Mouse (Mus musculus): ENCODE results near the gene Npas1. TPM values are rescaled to one million over a fixed set of nuclear protein-coding genes. Genes with fewer than 3 reads are reported as not detected.

Gene Npas1
- polyA plus RNA-seq, 1 experiment from 2014 or later = 0.11 TPM

GRCm38 (mm10) chr7:16420493-16421118 is 56.9 kb downstream of the Npas1 start:
- no peak for ATAC-seq (ENCODE audit: low read depth)
- no peak overlapping the region for H3K4me2 ChIP-seq (ENCODE audit: low read depth, low read length)
- DNase-seq (ENCODE audit: low spot score) = no peak
- no peak overlapping the region for H3K4me3 ChIP-seq (ENCODE audit: low read depth, low read length)
- no peak overlapping the region for H3K9ac ChIP-seq (ENCODE audit: low read depth, low read length)
- H3K27me3 ChIP-seq (replicated peaks; ENCODE audit: control insufficient read depth, insufficient read depth, low read length) = no peaks in the 10 kb centered on the region
- H3K9me3 ChIP-seq (ENCODE audit: control insufficient read depth, low read length) = no peaks in the 10 kb centered on the region
- no peak overlapping the region for H3K27ac ChIP-seq (replicated peaks; ENCODE audit: low read depth, low read length)
- no peaks in the 10 kb centered on the region for H3K4me1 ChIP-seq (ENCODE audit: control insufficient read depth, insufficient read depth, low read length)
- peaks cover 94% of the 10 kb centered on the region for H3K36me3 ChIP-seq (ENCODE audit: control insufficient read depth, insufficient read depth, low read length)
- 93% methylated on average over 8 of the region's 8 CpGs for WGBS

- ATAC-seq (ENCODE audit: low read depth) (no peak), DNase-seq (ENCODE audit: low spot score) (no peak)
- Histone ChIP-seq H3K27me3 (replicated peaks; ENCODE audit: control insufficient read depth, insufficient read depth, low read length) (no peaks in the 10 kb centered on the region), H3K27ac (replicated peaks; ENCODE audit: low read depth, low read length) (no peak overlapping the region), H3K9me3 (ENCODE audit: control insufficient read depth, low read length) (no peaks in the 10 kb centered on the region), H3K4me1 (ENCODE audit: control insufficient read depth, insufficient read depth, low read length) (no peaks in the 10 kb centered on the region), H3K9ac (ENCODE audit: low read depth, low read length) (no peak overlapping the region), H3K4me2 (ENCODE audit: low read depth, low read length) (no peak overlapping the region), H3K4me3 (ENCODE audit: low read depth, low read length) (no peak overlapping the region), H3K36me3 (ENCODE audit: control insufficient read depth, insufficient read depth, low read length) (peaks cover 75% of the 10 kb centered on the region)
- 92% methylated on average over 5 of the region's 5 CpGs for WGBS
Measured at GRCm38 (mm10) chr7:16418713-16419112, 58.8 kb downstream of the Npas1 start.

- H3K9ac ChIP-seq (ENCODE audit: low read depth, low read length) = no peak overlapping the region
- no peak overlapping the region for H3K4me3 ChIP-seq (ENCODE audit: low read depth, low read length)
- no peaks in the 10 kb centered on the region for H3K9me3 ChIP-seq (ENCODE audit: control insufficient read depth, low read length)
- WGBS = 85% methylated on average over 10 of the region's 10 CpGs
- H3K36me3 ChIP-seq (ENCODE audit: control insufficient read depth, insufficient read depth, low read length) = peaks cover 61% of the 10 kb centered on the region
- DNase-seq (ENCODE audit: low spot score) = no peak
- H3K4me2 ChIP-seq (ENCODE audit: low read depth, low read length) = no peak overlapping the region
- ATAC-seq (ENCODE audit: low read depth) = no peak
- H3K27ac ChIP-seq (replicated peaks; ENCODE audit: low read depth, low read length) = no peak overlapping the region
- no peaks in the 10 kb centered on the region for H3K4me1 ChIP-seq (ENCODE audit: control insufficient read depth, insufficient read depth, low read length)
- H3K27me3 ChIP-seq (replicated peaks; ENCODE audit: control insufficient read depth, insufficient read depth, low read length) = no peaks in the 10 kb centered on the region
Measured at GRCm38 (mm10) chr7:16417141-16417771, 60.3 kb downstream of the Npas1 start.

- Histone ChIP-seq H3K4me2 (ENCODE audit: low read depth, low read length) (no peak overlapping the region), H3K27me3 (replicated peaks; ENCODE audit: control insufficient read depth, insufficient read depth, low read length) (no peaks in the 10 kb centered on the region), H3K4me1 (ENCODE audit: control insufficient read depth, insufficient read depth, low read length) (no peaks in the 10 kb centered on the region), H3K4me3 (ENCODE audit: low read depth, low read length) (no peak overlapping the region), H3K27ac (replicated peaks; ENCODE audit: low read depth, low read length) (no peak overlapping the region), H3K9ac (ENCODE audit: low read depth, low read length) (no peak overlapping the region), H3K36me3 (ENCODE audit: control insufficient read depth, insufficient read depth, low read length) (peaks cover 43% of the 10 kb centered on the region), H3K9me3 (ENCODE audit: control insufficient read depth, low read length) (no peaks in the 10 kb centered on the region)
- no peak for DNase-seq (ENCODE audit: low spot score)
- no peak for ATAC-seq (ENCODE audit: low read depth)
- WGBS = 84% methylated on average over 3 of the region's 3 CpGs
Measured at GRCm38 (mm10) chr7:16415426-16415825, 62.1 kb downstream of the Npas1 start.

- Histone ChIP-seq H3K4me2 (ENCODE audit: low read depth, low read length) (no peak overlapping the region), H3K4me1 (ENCODE audit: control insufficient read depth, insufficient read depth, low read length) (no peaks in the 10 kb centered on the region), H3K9me3 (ENCODE audit: control insufficient read depth, low read length) (no peaks in the 10 kb centered on the region), H3K9ac (ENCODE audit: low read depth, low read length) (no peak overlapping the region), H3K27me3 (replicated peaks; ENCODE audit: control insufficient read depth, insufficient read depth, low read length) (no peaks in the 10 kb centered on the region), H3K27ac (replicated peaks; ENCODE audit: low read depth, low read length) (no peak overlapping the region), H3K4me3 (ENCODE audit: low read depth, low read length) (no peak overlapping the region), H3K36me3 (ENCODE audit: control insufficient read depth, insufficient read depth, low read length) (peaks cover 18% of the 10 kb centered on the region)
- ATAC-seq (ENCODE audit: low read depth) (0 out of 2 replicates have a peak, but pooled peaks have one; percentile 41), DNase-seq (ENCODE audit: low spot score) (peak; percentile 31)
- WGBS = 63% methylated on average over 2 of the region's 2 CpGs
Measured at GRCm38 (mm10) chr7:16412930-16413329, 64.6 kb downstream of the Npas1 start.

GRCm38 (mm10) chr7:16412220-16412896 is 65.2 kb downstream of the Npas1 start:
- Histone ChIP-seq H3K36me3 (ENCODE audit: control insufficient read depth, insufficient read depth, low read length) (peaks cover 12% of the 10 kb centered on the region), H3K9me3 (ENCODE audit: control insufficient read depth, low read length) (no peaks in the 10 kb centered on the region), H3K4me2 (ENCODE audit: low read depth, low read length) (no peak overlapping the region), H3K4me3 (ENCODE audit: low read depth, low read length) (no peak overlapping the region), H3K9ac (ENCODE audit: low read depth, low read length) (no peak overlapping the region), H3K27ac (replicated peaks; ENCODE audit: low read depth, low read length) (no peak overlapping the region), H3K27me3 (replicated peaks; ENCODE audit: control insufficient read depth, insufficient read depth, low read length) (no peaks in the 10 kb centered on the region), H3K4me1 (ENCODE audit: control insufficient read depth, insufficient read depth, low read length) (no peaks in the 10 kb centered on the region)
- no peak for DNase-seq (ENCODE audit: low spot score)
- no peak for ATAC-seq (ENCODE audit: low read depth)
- 84% methylated on average over 8 of the region's 8 CpGs for WGBS

GRCm38 (mm10) chr7:16411100-16411499 is 66.4 kb downstream of the Npas1 start:
- Histone ChIP-seq H3K4me2 (ENCODE audit: low read depth, low read length) (no peak overlapping the region), H3K27me3 (replicated peaks; ENCODE audit: control insufficient read depth, insufficient read depth, low read length) (no peaks in the 10 kb centered on the region), H3K36me3 (ENCODE audit: control insufficient read depth, insufficient read depth, low read length) (no peaks in the 10 kb centered on the region; the same call in 1 of the 2 replicates), H3K27ac (replicated peaks; ENCODE audit: low read depth, low read length) (no peak overlapping the region), H3K9ac (ENCODE audit: low read depth, low read length) (no peak overlapping the region), H3K4me1 (ENCODE audit: control insufficient read depth, insufficient read depth, low read length) (peaks cover 2% of the 10 kb centered on the region), H3K9me3 (ENCODE audit: control insufficient read depth, low read length) (no peaks in the 10 kb centered on the region), H3K4me3 (ENCODE audit: low read depth, low read length) (no peak overlapping the region)
- 90% methylated on average over 5 of the region's 5 CpGs for WGBS
- no peak for ATAC-seq (ENCODE audit: low read depth)
- no peak for DNase-seq (ENCODE audit: low spot score)

GRCm38 (mm10) chr7:16406978-16407377 is 70.5 kb downstream of the Npas1 start:
- H3K9me3 ChIP-seq (ENCODE audit: control insufficient read depth, low read length) = no peaks in the 10 kb centered on the region
- H3K4me3 ChIP-seq (ENCODE audit: low read depth, low read length) = no peak overlapping the region
- no peak overlapping the region for H3K9ac ChIP-seq (ENCODE audit: low read depth, low read length)
- no peaks in the 10 kb centered on the region for H3K27me3 ChIP-seq (replicated peaks; ENCODE audit: control insufficient read depth, insufficient read depth, low read length)
- no peak overlapping the region for H3K27ac ChIP-seq (replicated peaks; ENCODE audit: low read depth, low read length)
- no peak overlapping the region for H3K4me2 ChIP-seq (ENCODE audit: low read depth, low read length)
- no peaks in the 10 kb centered on the region; the same call in 1 of the 2 replicates for H3K36me3 ChIP-seq (ENCODE audit: control insufficient read depth, insufficient read depth, low read length)
- 91% methylated on average over 3 of the region's 3 CpGs for WGBS
- ATAC-seq (ENCODE audit: low read depth) (no peak), DNase-seq (ENCODE audit: low spot score) (no peak)
- H3K4me1 ChIP-seq (ENCODE audit: control insufficient read depth, insufficient read depth, low read length) = peaks cover 29% of the 10 kb centered on the region
